Mouse (Mus musculus): ENCODE data around the gene Ivns1abp.
"Not testable (repeated sequence)": the region's sequence is repeated elsewhere in the genome, so short reads cannot be mapped to it uniquely, and the experiment has no call there.

The Ivns1abp gene

DNA sequence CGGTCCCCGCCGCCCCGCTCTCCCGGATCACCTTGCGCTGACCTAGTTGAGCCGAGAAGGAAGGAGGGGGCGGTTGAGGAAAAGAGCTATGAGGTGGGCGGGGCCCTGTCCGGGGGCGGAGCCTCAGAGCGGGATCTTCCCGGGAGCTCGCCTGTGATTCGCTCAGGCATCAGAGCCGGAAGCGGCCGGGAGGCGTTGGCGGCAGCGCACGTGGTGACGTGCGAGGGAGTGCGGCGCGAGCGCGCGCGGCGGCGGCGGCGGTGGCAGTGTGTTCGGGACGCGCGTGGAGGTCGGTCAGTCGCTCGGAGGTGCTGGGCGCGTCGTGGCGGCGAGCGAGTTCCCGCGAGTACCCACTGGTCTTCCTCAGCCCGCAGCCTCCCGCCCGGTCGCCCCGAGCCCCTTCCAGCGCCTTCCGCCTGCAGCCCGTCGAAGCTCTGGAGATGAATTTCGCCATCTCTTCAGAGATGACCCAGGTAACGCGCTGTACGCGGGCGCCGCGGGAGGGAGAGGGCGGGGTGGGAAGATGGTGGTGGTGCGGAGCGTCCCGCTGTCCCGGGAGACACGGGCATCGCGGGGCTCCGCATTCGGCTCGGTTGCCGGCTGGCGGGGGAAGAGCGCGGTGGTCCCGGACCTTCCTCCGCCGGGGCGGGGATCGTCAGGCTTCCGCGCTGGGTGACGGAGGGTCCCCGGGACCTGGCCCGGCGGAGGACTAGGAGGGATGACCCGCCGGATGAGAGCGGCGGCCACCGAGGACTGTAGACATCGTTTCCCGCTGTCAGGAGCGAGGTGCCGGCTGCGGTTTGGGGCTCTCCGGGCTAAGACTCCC lies at the start of gene Ivns1abp:
Gene Ivns1abp (plus strand): TSS at position 195 of the 826 bp plus-strand sequence.
- DNase-seq, result peak; percentile 99

DNA sequence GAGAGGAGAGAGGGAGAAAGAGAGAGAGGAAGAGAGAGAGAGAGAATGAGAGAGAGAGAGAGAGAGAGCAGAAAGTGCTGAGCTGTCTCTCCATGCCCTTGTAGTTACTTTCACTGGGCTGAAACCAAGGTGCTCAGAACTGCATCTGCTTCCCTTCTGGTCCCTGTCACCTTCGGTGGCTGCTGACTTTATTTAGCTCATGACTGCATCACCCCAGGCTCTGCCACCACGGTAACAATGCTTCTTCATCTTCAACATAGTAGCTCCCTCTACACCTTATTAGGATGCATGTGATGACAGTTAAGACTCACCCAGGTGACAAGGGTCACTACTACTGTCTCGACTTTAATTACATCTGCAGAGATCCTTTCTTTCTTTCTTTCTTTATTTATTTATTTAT lies 48.8 kb upstream of the Ivns1abp start:
- no peak for DNase-seq

DNA sequence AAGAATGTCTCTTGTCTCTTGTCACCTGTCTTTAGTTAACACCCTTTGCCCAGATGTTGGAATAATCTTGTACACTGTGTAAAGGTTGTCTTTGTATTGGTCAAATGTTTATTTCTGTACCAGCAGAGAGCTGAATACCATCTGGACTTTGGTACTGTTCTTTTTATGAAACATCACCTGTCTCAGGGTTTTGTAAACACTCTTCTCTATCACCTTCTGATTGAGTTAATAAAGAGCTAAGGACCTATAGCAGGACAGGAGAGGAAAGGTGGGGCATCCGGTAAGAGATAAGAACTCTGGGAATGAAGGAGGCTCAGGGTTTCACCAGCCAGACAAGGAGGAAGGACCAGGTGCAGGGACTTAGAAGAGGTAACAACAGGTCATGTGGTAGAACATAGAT lies 47.7 kb upstream of the Ivns1abp start:
- DNase-seq, result no peak

DNA sequence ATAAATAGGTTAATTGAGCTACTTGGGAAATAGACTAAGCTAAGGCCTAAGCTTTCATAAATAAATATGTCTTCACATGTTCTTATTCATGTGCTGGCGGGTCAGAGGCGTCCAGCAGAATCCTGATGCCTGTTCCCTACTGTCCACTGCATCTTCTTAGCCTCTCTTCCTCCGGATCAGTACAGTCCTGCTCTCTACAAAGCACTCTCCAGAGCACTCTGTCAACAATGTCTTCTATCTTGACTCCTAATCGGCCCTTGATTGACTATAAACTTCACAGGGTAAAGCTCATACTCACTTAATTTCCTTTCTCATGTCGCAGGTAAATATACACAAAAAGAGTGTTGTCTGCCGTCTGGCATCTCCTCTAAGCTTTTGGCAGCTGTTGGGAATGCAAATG lies 47.3 kb upstream of the Ivns1abp start:
- DNase-seq, result no peak

DNA sequence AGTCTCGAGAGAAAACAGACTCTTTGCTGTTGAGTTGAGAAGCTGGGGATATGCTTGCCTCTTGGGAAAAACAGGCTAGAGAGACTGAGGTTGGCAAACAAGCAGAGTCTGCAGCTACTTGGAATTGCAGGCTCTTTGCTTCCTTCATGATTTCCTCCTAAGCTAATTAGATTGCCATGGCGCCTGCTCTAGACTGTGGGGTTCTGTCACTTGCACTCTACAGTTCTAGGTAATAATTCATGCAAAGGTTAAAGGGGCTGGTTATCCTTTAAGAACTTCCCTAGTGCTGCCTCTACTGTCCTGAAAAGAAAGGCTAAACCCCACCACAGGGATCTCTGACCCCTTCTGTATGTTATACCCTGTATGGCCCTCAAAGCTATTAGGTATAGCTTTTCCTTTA lies 46.7 kb upstream of the Ivns1abp start:
- DNase-seq, result no peak

DNA sequence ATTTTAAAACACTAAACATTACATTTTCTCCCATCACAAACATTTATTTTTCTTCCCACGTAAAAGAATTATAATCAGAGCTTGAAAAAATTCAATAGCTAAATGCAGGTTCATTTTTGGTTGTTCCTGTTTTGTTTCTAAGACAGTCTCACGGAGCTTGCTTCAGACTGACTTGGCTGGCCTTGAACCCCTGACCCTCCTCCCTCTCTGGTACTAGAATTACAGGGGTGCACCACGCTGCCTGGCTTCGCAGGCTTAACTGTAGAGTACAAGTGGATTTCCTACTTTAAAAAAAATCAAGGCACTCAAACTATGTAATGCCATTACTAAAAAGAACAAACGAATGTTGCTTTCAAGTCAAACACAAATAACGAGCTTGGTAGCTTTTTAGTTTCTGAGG lies 42.8 kb upstream of the Ivns1abp start:
- no peak for DNase-seq

DNA sequence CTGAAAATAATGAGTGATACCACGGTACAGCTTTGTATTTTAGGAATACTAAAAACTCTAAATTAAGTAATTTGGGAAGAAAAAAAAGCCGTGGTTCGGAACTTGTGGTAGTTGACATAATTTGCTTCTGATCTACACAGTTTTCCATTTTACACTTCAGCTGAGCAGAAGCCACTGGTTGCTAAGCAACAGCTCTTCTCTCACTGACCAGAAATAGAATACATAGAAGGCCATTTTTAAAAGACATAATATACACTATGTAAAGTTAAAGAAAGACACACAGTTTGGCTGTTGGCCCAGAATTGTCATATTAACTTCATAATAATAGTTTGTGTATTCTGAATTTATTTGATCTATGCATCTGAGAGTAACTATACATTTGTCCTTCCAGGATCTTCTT lies 42.4 kb upstream of the Ivns1abp start:
- no peak for DNase-seq

DNA sequence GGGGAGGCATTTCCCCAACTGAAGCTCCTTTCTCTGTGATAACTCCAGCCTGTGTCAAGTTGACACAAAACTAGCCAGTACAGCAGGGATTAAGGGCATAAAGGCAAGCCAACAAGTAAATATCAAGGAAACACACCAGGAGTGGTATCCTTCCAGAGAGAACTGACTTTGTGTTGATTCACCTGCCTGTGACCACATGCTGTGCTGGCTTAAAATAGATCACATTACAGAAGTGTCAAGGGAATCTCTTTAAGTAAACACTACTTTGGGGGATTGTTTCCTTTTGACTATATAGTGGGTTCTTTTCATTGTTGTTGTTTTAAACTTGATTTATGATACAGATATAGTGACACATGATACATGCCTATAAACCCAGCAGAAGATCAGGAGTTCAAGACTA lies 41.0 kb upstream of the Ivns1abp start:
- no peak for DNase-seq

DNA sequence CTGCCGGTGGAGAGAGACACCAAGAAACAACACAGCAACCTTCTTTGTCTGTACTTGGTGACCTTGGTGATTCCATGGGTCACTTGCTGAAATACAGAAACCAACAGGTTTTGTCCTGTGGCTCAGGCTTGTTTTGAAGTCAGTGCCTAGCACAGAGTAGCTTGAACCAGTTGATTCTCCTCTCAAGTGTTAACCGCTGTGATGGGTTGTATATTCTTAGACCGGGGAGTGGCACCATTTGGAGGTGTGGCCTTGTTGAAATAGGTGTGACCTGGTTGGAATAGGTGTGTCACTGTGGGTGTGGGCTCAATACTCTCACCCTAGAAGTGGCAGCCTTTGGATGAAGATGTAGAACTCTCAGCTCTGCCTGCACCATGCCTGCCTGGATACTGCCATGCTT lies 39.3 kb upstream of the Ivns1abp start:
- DNase-seq, result not testable (repeated sequence)

DNA sequence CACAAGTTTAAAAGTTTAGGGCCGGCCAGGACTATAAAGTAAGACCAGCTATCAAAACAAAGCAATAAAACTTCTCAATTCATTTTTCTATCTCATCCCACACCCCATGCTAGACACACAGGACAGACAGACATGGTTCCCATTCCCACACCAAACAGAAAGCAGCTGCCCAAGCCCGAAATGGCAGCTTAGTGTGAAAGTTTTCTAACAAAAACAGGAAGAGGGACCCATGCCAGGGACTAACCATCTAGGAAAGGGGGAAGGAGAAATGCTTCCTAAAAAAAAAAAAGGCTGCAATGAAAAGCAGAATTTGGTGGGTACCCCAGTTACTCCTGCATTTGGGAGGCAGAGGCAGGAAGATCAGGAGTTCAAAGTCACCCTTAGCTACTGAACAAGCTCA lies 37.2 kb upstream of the Ivns1abp start:
- no peak for DNase-seq

DNA sequence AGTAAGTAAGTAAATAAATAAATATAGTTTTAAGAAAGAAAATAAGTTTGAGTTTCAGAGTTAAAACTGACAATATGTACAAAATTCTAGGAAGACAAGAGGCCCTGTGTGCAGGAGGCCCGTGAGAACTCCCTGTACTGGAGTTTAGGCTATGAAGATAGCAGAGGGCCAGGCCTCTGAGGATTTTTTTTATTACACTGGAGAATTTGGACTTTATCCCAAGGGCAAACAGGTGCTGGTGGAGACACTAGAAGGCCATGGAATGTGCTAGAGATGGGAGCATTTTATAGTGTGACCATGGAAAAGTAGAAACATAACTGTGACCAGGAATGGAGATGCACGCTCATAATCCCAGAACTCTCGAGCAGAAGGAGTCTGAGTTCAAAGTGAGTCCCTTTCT lies 36.5 kb upstream of the Ivns1abp start:
- DNase-seq, result no peak

DNA sequence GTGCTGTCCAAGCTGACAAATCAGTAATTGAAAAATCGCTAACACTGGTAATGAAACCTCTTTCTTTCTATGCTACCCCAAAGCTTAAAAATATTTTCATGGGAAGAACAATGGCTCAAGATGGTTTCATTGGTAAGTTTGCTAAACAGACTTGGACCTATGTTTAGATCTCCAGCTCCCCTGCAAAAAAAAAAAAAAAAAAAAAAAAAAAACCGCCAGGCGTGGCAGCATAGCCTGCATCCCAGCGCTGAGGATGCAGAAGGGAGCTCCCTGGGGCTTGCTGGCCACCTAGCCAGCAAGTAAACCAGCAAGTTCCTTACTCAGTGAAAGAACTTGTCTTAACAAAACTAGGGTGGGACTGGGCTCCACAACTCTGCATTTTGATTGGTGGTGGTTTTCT lies 35.8 kb upstream of the Ivns1abp start:
- DNase-seq, result no peak

DNA sequence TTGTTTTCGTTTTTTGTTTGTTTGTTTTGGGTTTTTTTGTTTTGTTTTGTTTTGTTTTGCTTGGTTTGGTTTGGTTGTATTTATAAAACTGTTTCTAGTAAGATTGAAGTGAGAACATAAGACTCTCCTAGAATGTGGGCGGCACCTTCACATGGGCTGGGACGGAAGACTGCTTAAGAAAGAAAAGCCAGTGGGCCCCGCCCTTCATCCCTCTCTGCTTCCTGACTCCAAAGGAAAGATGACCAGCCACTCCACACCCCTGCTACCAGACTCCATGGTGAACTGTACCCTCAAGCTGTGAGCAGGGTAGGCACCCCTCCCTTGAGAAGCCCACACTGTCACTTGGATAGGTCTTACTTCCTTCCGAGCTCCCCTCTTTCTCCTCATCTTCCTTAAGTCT lies 33.8 kb upstream of the Ivns1abp start:
- no peak for DNase-seq

DNA sequence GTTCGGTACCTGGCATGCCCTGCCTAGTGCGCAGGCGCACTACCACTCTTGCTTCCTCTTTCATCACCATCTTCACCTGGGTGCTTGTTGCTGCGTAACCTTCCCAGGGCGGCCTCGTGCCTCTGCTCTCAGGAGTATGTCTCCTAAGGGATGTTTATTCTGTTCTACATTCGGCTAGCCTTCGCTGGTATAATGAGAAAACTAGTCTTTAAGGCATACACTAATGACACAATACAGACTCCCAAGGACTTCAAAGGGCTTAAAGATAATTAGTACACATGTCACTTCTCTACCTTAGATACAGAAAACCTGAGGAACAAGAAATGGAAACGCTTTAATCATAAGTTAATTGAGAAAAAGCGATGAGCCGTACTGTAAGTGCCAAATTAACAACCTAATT lies 32.9 kb upstream of the Ivns1abp start:
- DNase-seq, result no peak

DNA sequence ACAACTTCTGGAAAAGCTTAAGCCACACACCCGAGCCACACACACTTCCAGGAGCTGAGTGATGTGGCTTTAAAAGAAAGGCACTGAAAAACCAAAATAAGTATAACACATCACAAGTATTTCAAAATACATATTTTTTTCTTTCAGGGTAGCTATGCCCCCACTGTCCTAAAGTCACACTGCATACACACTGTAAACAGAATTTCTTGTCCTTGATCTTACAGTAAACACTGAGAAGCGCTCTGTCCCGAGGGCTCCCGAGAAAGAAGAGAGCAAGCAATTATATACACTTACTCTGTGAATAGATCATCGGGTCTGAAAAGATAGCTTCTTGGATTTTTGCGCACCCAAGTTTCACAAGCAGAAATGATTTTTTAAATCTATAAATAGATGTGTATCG lies 25.0 kb upstream of the Ivns1abp start:
- no peak for DNase-seq

DNA sequence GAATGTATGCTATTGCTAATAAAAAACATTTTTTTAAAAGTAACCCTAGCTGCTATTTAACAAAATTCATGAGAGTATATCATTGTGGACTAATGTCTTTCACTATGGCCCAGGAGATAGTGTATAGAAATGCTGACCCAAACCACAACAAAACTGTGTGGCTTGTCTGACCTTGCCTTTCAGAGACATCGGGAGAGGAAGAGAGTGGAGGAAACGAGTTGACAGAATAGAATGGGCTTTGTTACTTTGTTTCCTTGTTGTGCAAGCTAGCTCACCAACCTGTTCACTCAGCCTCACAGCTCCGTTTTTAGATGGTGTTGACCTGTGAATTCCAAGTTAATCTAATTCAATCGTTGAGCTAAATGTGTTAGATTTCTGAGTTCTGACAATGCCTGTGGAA lies 23.9 kb upstream of the Ivns1abp start:
- no peak for DNase-seq

DNA sequence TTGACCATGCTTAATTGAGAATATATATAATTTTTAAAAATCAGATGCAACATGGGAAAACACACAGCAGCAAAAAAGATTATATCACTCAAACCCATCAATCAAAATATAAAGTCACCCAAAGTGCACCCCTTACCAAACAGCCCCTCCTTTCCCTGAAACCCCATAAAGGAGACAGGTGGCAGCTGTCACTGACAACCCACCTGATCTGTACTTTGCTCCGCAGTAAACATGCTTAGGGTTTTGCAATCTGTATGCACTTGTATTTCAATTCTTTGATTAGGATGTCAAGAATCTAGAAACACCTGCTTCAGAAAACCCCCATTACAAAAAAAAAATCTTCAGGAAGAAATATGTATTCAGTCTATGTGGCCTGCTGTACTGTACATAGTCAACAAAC lies 18.9 kb upstream of the Ivns1abp start:
- DNase-seq, result no peak

DNA sequence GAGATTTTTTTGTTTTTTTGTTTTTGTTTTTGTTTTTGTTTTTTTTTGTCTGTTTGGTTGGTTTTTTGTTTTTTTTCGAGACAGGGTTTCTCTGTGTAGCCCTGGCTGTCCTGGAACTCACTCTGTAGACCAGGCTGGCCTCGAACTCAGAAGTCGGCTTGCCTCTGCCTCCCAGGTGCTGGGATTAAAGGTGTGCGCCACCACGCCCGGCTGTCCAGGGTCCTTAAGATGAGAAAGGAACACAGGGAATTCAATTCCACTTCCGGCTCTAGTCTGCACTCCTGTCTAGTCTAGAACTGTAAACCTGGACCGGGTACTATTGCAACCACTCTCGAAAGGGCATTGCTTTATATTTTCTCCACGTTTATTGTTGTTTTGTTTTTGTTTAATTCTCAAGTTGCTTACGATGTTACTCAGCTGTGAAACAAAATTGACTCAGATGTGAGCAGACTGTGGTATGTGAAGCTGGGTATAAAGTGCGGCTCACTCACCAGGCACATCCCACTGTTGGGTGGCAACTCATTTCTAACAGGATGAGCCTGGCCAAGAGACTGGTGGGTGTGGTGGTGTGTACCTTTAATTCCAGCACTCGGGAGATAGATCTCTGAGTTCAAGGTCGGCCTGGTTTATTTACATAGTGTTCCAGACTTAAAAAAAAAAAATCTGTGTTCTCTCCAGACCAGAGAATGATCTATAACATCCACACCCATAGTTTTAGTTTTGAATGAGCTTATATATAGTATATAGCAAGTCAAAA lies 15.8 kb upstream of the Ivns1abp start:
- no peak for DNase-seq

DNA sequence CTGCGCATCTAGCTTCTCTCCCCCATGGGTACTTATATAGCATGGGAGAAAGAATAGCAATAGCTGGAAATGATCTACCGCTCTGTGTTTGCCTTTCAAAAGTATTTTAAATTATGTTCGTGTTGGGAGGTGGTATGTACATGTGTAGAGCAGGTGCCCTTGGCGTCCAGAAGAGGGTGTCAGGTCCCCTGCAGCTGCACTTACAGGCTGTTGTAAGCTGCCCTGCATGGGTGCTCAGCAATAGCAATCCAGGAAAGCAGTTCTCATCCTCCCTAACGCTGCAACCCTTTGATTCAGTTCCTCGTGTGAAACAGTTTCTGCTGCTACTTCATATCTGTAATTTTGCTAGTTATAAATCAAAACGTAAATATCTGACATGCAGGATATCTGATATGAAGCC lies 14.7 kb upstream of the Ivns1abp start:
- DNase-seq, result no peak

DNA sequence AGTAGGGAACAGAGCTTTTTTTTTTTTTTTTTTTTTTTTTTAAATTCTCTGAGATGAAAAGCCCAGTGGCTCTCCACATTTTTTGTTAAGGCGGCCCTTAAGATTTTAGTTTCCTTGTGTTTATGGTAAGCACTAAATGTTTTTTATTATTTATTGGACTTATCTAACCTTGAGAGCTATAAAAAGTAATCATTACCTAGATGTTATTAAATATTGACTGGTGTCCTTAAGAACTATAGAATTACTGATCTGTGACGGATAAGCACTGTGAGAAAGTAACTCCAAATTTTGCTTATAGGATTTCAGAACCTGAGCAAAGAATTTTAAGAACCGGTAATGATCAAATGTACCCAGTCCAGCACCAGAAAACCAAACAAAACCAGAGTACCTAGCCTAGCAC lies 11.5 kb upstream of the Ivns1abp start:
- DNase-seq, result no peak

DNA sequence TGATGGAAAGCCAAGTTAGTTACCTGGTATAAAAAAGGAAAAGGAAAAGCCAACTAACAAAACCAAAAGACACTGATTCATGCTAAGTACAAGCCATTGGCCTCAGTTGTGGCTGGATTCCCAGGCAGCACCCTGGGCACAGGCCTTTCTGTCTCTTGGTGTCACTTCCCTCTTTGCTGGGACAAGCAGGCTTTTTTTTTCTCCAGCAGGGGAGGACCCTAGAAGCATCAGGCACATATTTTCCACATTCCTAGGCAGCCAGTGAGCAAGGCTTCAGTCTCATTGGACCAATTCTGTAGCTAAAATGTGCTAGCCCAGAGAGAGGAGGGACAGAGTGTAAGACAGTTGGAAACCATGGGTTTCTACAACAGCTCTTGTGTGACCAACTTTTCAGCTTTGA lies 6.0 kb upstream of the Ivns1abp start:
- no peak for DNase-seq

DNA sequence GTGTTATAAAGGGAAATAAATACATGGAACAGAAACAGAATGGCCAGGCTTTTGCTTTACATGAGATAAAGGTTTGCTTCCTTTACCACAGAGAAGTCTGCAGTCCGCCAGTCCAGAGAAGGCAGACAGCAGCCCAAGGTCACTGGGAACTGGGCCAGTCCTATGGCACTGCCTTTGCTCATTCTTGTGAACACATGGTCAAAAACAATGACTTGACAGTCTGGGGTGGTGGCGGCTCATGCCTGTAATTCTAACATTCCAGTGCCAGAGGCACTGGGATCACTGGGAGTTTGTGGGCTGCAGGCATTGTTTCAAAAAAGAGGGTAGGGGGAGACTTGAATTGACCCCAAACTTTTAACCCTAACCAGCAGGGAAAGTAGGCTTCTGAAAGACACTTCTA lies 5.3 kb upstream of the Ivns1abp start:
- DNase-seq, result no peak

DNA sequence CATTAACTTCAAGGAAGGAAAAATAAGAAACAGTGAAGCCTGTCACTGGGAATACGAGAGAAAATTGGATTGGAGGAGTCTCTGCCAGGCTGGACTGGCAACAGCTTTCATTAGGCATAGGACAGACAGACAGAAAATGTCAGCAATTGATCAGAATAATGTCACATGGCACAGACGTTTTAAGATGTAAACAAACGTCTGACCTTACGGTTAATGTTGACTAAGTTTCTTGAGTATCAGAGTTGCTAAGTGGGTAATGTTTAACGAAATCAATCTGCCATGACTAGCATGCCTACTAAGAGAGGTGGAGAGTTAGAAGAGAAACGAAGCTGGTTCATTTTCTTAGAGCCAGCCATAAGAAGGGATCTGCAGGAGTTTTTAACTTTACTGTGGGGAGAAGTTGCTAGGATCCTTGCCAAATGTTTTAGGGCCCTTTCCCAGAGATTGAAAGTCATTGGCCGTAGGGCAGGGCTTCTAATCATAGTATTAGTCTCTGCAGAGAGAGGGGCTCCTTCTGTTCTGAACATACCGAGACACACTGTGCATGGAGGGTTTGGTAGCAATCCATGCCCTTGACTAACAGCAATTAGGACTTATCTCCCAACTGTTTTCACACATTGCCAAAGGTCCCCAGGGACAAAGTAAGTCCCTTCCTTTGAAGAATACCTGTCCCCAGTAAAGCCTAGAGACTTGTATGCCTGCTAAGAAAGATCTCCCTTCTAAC lies 2.8 kb upstream of the Ivns1abp start:
- DNase-seq, result no peak

DNA sequence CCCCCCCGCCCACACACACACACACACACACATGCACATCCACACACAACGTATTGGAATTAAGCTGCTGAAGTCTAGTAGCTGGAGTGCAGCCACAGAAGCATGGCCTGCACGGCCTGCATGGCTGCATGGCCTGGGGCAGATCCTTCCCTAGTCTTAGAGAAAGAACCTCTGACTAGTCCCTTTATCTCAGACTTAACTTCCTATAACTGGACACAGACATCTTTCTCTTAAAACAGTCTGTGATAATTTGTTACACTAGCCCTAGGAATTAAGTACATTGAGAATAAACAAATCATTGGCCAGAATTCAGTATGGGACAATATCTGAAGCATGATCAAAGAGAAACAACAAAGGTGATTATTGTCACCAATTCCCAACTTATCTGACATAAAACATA lies 2.0 kb upstream of the Ivns1abp start:
- DNase-seq, result no peak

Data from cerebellum, adult 9-10 months (tissue).